Mouse (Mus musculus) heart, adult 2 months (tissue): ENCODE results near the gene Mapk10.

Experiments used
- CTCF ChIP-seq: fragments of 200-600 bp; IDR thresholded peaks from 2 replicates; pipeline ENCODE4 v1.8.1; 2022; ENCODE audit warnings: antibody characterized with exemption, mild to moderate bottlenecking, moderate library complexity
- EP300 ChIP-seq: fragments of 200-500 bp; IDR thresholded peaks from 2 replicates; pipeline ENCODE4 v1.6.1; 2011; ENCODE audit warnings: low read depth, low read length, control low read depth; ENCODE audit not compliant: insufficient read depth

GRCm38 (mm10) chr5:103071006-103071612 lies 140.0 kb downstream of the Mapk10 start:
- TF ChIP-seq CTCF (no peak), EP300 (no peak)
